Mouse (Mus musculus) kidney, embryonic 14.5 days (tissue): ENCODE results near the gene Pde9a. TPM values are rescaled to one million over a fixed set of nuclear protein-coding genes. Genes with fewer than 3 reads are reported as not detected.

ENCODE experiments used
- ATAC-seq: fragments of 200-750 bp; cut with Nextera tagmentation; 2 replicates; pipeline ENCODE4 v1.8.0; 2017; ENCODE audit warnings: moderate number of reproducible peaks, mild to moderate bottlenecking, moderate TSS enrichment, moderate library complexity; ENCODE audit not compliant: low FRiP score, low TSS enrichment
- H3K27ac ChIP-seq: fragments of 300-500 bp; sonication (generic); 2 replicates; pipeline ENCODE4 v1.5.1; 2014; ENCODE audit warnings: low read depth, mild to moderate bottlenecking, low read length, moderate library complexity, mixed read lengths
- H3K27me3 ChIP-seq: fragments of 300-500 bp; sonication (generic); 2 replicates; pipeline ENCODE4 v1.6.1; 2014; ENCODE audit warnings: mild to moderate bottlenecking, low read length; ENCODE audit not compliant: control insufficient read depth, insufficient read depth
- H3K36me3 ChIP-seq: fragments of 300-500 bp; sonication (generic); 2 replicates; pipeline ENCODE4 v1.6.1; 2014; ENCODE audit warnings: low read length, mixed read lengths; ENCODE audit not compliant: control insufficient read depth, insufficient read depth
- H3K4me1 ChIP-seq: fragments of 300-500 bp; sonication (generic); 2 replicates; pipeline ENCODE4 v1.6.1; 2014; ENCODE audit warnings: low read length, mixed read lengths; ENCODE audit not compliant: control insufficient read depth, insufficient read depth
- H3K4me2 ChIP-seq: fragments of 300-500 bp; sonication (generic); replicated peaks from 2 replicates; pipeline ENCODE4 v1.6.1; 2014; ENCODE audit warnings: low read depth, mild to moderate bottlenecking, low read length
- H3K4me3 ChIP-seq: fragments of 300-500 bp; sonication (generic); 2 replicates; pipeline ENCODE4 v1.5.1; 2014; ENCODE audit warnings: mild to moderate bottlenecking, low read length
- H3K9ac ChIP-seq: fragments of 300-500 bp; sonication (generic); 2 replicates; pipeline ENCODE4 v1.6.1; 2014; ENCODE audit warnings: low read depth, mild to moderate bottlenecking, low read length, moderate library complexity
- H3K9me3 ChIP-seq: fragments of 300-500 bp; sonication (generic); 2 replicates; pipeline ENCODE4 v1.6.1; 2016; ENCODE audit warnings: low read length; ENCODE audit not compliant: control insufficient read depth
- WGBS: fragments of 180-500 bp; shearing (Covaris S2); extraction: QIAGEN DNeasy Blood & Tissue Kit; methylation state at CpG from one replicate; pipeline ENCODE4 v1.1.7; 2014; 5-methylcytosine and 5-hydroxymethylcytosine counted together
- polyA plus RNA-seq: library from polyadenylated mRNA; unstranded; fragments of >200 nt; fragmentation: Nextera tagmentation; extraction: Ambion mirVana; gene quantifications from 2 replicates; pipeline ENCODE4 v1.2.1, GENCODE M21; 2014

Pde9a gene
- polyA plus RNA-seq: 30.8 and 37.6 TPM in 2 replicates

- no peaks in the 10 kb centered on the region for H3K9me3 ChIP-seq
These were observed at the start of gene Pde9a for GRCm38 (mm10) chr17:31385671-31386665. Gene Pde9a, plus strand, starts transcription at chr17:31386210.

GRCm38 (mm10) chr17:31339769-31340168 lies 46.2 kb upstream of the Pde9a start:
- Histone ChIP-seq H3K9me3 (no peaks in the 10 kb centered on the region), H3K36me3 (no peaks in the 10 kb centered on the region), H3K9ac (no peak overlapping the region), H3K27me3 (no peaks in the 10 kb centered on the region), H3K27ac (no peak overlapping the region), H3K4me1 (0 out of 2 replicates have a peak, but pooled peaks cover 3% of the 10 kb centered on the region), H3K4me3 (no peak overlapping the region), H3K4me2 (no peak overlapping the region)
- WGBS: 65% methylated on average over 2 of the region's 2 CpGs
- ATAC-seq: no peak

More at GRCm38 (mm10) chr17:31385671-31386665, at the start of gene Pde9a:
- H3K4me1 ChIP-seq: peaks cover 33% of the 10 kb centered on the region
- peak within 1 kb of the TSS; percentile 96 for H3K4me2 ChIP-seq
- under 1% methylated on average over 40 of the region's 56 CpGs for WGBS
- peak within 1 kb of the TSS; percentile 76 for H3K9ac ChIP-seq
- ATAC-seq: peak; percentile 86
- peak within 1 kb of the TSS; percentile 83 for H3K4me3 ChIP-seq
- peak within 1 kb of the TSS; percentile 24; the same call in 1 of the 2 replicates for H3K27ac ChIP-seq
- no peaks in the 10 kb centered on the region for H3K36me3 ChIP-seq
- H3K27me3 ChIP-seq: peaks cover 11% of the 10 kb centered on the region

GRCm38 (mm10) chr17:31342191-31342590 lies 43.8 kb upstream of the Pde9a start:
- H3K4me1 ChIP-seq: no peaks in the 10 kb centered on the region
- 73% methylated on average over 6 of the region's 6 CpGs for WGBS
- no peak overlapping the region for H3K4me2 ChIP-seq
- no peak for ATAC-seq
- H3K36me3 ChIP-seq: no peaks in the 10 kb centered on the region
- no peak overlapping the region for H3K27ac ChIP-seq
- no peak overlapping the region for H3K4me3 ChIP-seq
- no peak overlapping the region for H3K9ac ChIP-seq
- H3K9me3 ChIP-seq: no peaks in the 10 kb centered on the region
- H3K27me3 ChIP-seq: no peaks in the 10 kb centered on the region

GRCm38 (mm10) chr17:31344172-31344801 lies 41.7 kb upstream of the Pde9a start:
- no peak overlapping the region for H3K4me3 ChIP-seq
- no peak overlapping the region for H3K9ac ChIP-seq
- no peak overlapping the region for H3K4me2 ChIP-seq
- no peaks in the 10 kb centered on the region for H3K9me3 ChIP-seq
- no peaks in the 10 kb centered on the region for H3K4me1 ChIP-seq
- 55% methylated on average over 5 of the region's 5 CpGs for WGBS
- H3K27ac ChIP-seq: no peak overlapping the region
- no peaks in the 10 kb centered on the region for H3K36me3 ChIP-seq
- no peaks in the 10 kb centered on the region for H3K27me3 ChIP-seq
- ATAC-seq: no peak

GRCm38 (mm10) chr17:31344816-31345215 lies 41.2 kb upstream of the Pde9a start:
- WGBS: 92% methylated on average over 3 of the region's 3 CpGs
- Histone ChIP-seq H3K4me2 (no peak overlapping the region), H3K9ac (no peak overlapping the region), H3K27me3 (no peaks in the 10 kb centered on the region), H3K27ac (no peak overlapping the region), H3K4me3 (no peak overlapping the region), H3K36me3 (no peaks in the 10 kb centered on the region), H3K4me1 (no peaks in the 10 kb centered on the region), H3K9me3 (no peaks in the 10 kb centered on the region)
- no peak for ATAC-seq

GRCm38 (mm10) chr17:31348129-31348528 lies 37.9 kb upstream of the Pde9a start:
- Histone ChIP-seq H3K9ac (no peak overlapping the region), H3K4me3 (no peak overlapping the region), H3K4me1 (no peaks in the 10 kb centered on the region), H3K27ac (no peak overlapping the region), H3K4me2 (no peak overlapping the region), H3K9me3 (no peaks in the 10 kb centered on the region), H3K27me3 (no peaks in the 10 kb centered on the region), H3K36me3 (no peaks in the 10 kb centered on the region)
- WGBS: 85% methylated on average over 5 of the region's 5 CpGs
- no peak for ATAC-seq

GRCm38 (mm10) chr17:31349388-31349787 lies 36.6 kb upstream of the Pde9a start:
- no peak overlapping the region for H3K4me3 ChIP-seq
- H3K27me3 ChIP-seq: no peaks in the 10 kb centered on the region
- no peaks in the 10 kb centered on the region for H3K4me1 ChIP-seq
- H3K4me2 ChIP-seq: no peak overlapping the region
- no peaks in the 10 kb centered on the region for H3K9me3 ChIP-seq
- no peak overlapping the region for H3K9ac ChIP-seq
- no peak for ATAC-seq
- H3K36me3 ChIP-seq: no peaks in the 10 kb centered on the region
- H3K27ac ChIP-seq: no peak overlapping the region
- WGBS: 83% methylated on average over 12 of the region's 12 CpGs

GRCm38 (mm10) chr17:31351984-31352383 lies 34.0 kb upstream of the Pde9a start:
- Histone ChIP-seq H3K27me3 (no peaks in the 10 kb centered on the region), H3K4me2 (no peak overlapping the region), H3K36me3 (no peaks in the 10 kb centered on the region), H3K4me1 (no peaks in the 10 kb centered on the region), H3K9me3 (no peaks in the 10 kb centered on the region), H3K4me3 (no peak overlapping the region), H3K27ac (no peak overlapping the region), H3K9ac (no peak overlapping the region)
- ATAC-seq: no peak
- WGBS: 80% methylated on average over 8 of the region's 8 CpGs

GRCm38 (mm10) chr17:31353255-31353654 lies 32.8 kb upstream of the Pde9a start:
- Histone ChIP-seq H3K4me3 (no peak overlapping the region), H3K27ac (no peak overlapping the region), H3K4me1 (no peaks in the 10 kb centered on the region), H3K9me3 (no peaks in the 10 kb centered on the region), H3K9ac (no peak overlapping the region), H3K36me3 (no peaks in the 10 kb centered on the region), H3K4me2 (no peak overlapping the region), H3K27me3 (no peaks in the 10 kb centered on the region)
- ATAC-seq: no peak
- WGBS: 91% methylated on average over 2 of the region's 2 CpGs
